Mouse (Mus musculus): ENCODE data around the gene Eml4.

Eml4 gene

GRCm38 (mm10) chr17:83498889-83499288, 148.2 kb downstream of the Eml4 start:
- ATAC-seq (ENCODE audit: low TSS enrichment): no peak

- ATAC-seq (ENCODE audit: low TSS enrichment): no peak
Measured at GRCm38 (mm10) chr17:83499692-83500091, 149.0 kb downstream of the Eml4 start.

GRCm38 (mm10) chr17:83503693-83504092, 153.0 kb downstream of the Eml4 start:
- no peak for ATAC-seq (ENCODE audit: low TSS enrichment)

GRCm38 (mm10) chr17:83512130-83512529, 161.4 kb downstream of the Eml4 start:
- no peak for ATAC-seq (ENCODE audit: low TSS enrichment)

- peak; percentile 29 for ATAC-seq (ENCODE audit: low TSS enrichment)
Measured at GRCm38 (mm10) chr17:83513655-83514212, 163.0 kb downstream of the Eml4 start.

- ATAC-seq (ENCODE audit: low TSS enrichment): peak; percentile 88
Measured at GRCm38 (mm10) chr17:83514213-83514701, 163.5 kb downstream of the Eml4 start.

GRCm38 (mm10) chr17:83517280-83518015, 166.7 kb downstream of the Eml4 start, which contains the start of gene Cox7a2l:
Gene Cox7a2l (minus strand): TSS chr17:83517330.
- peak; percentile 73 for ATAC-seq (ENCODE audit: low TSS enrichment)

- no peak for ATAC-seq (ENCODE audit: low TSS enrichment)
Measured at GRCm38 (mm10) chr17:83521881-83522280, 171.2 kb downstream of the Eml4 start.

- ATAC-seq (ENCODE audit: low TSS enrichment): no peak
Measured at GRCm38 (mm10) chr17:83522590-83523379, 172.1 kb downstream of the Eml4 start.

GRCm38 (mm10) chr17:83524753-83525152, 174.0 kb downstream of the Eml4 start:
- ATAC-seq (ENCODE audit: low TSS enrichment): no peak

- no peak for ATAC-seq (ENCODE audit: low TSS enrichment)
Measured at GRCm38 (mm10) chr17:83525596-83525995, 174.9 kb downstream of the Eml4 start.

- ATAC-seq (ENCODE audit: low TSS enrichment): no peak
Measured at GRCm38 (mm10) chr17:83526091-83526561, 175.4 kb downstream of the Eml4 start.

- no peak for ATAC-seq (ENCODE audit: low TSS enrichment)
Measured at GRCm38 (mm10) chr17:83526624-83527532, 176.1 kb downstream of the Eml4 start.

- ATAC-seq (ENCODE audit: low TSS enrichment): no peak
Measured at GRCm38 (mm10) chr17:83527651-83528381, 177.1 kb downstream of the Eml4 start.
